Mouse (Mus musculus) forebrain, embryonic 11.5 days (tissue): ENCODE data around the gene Rmnd5b. TPM values are rescaled to one million over a fixed set of nuclear protein-coding genes. Genes with fewer than 3 reads are reported as not detected.
A peak's percentile ranks its signal among the peaks of the same experiment; 100 is the strongest.
"Not testable (repeated sequence)": the region's sequence is repeated elsewhere in the genome, so short reads cannot be mapped to it uniquely, and the experiment has no call there.

Experiments used
- ATAC-seq: fragments of 200-750 bp; cut with Nextera tagmentation; replicated peaks from 2 replicates; pipeline ENCODE4 v1.8.0; 2017; ENCODE audit warnings: moderate TSS enrichment; ENCODE audit not compliant: low FRiP score
- DNase-seq: peaks from one replicate; pipeline ENCODE4 v3.0.0-alpha.2; 2017; ENCODE audit warnings: low spot score
- H3K27ac ChIP-seq: fragments of 300-500 bp; sonication (generic); 2 replicates; pipeline ENCODE4 v1.5.1; 2014; ENCODE audit warnings: low read depth, low read length
- H3K27me3 ChIP-seq: fragments of 300-500 bp; sonication (generic); 2 replicates; pipeline ENCODE4 v1.6.1; 2014; ENCODE audit warnings: mild to moderate bottlenecking, low read length, mixed read lengths; ENCODE audit not compliant: control insufficient read depth, insufficient read depth
- H3K36me3 ChIP-seq: fragments of 300-500 bp; sonication (generic); 2 replicates; pipeline ENCODE4 v1.6.1; 2014; ENCODE audit warnings: mild to moderate bottlenecking, low read length, moderate library complexity, mixed read lengths; ENCODE audit not compliant: control insufficient read depth, insufficient read depth
- H3K4me1 ChIP-seq: fragments of 300-500 bp; sonication (generic); replicated peaks from 2 replicates; pipeline ENCODE4 v1.6.1; 2014; ENCODE audit warnings: low read length, mixed read lengths; ENCODE audit not compliant: control insufficient read depth, insufficient read depth
- H3K4me2 ChIP-seq: fragments of 300-500 bp; sonication (generic); 2 replicates; pipeline ENCODE4 v1.6.1; 2014; ENCODE audit warnings: low read depth, mild to moderate bottlenecking, low read length, moderate library complexity, mixed read lengths; ENCODE audit not compliant: severe bottlenecking
- H3K4me3 ChIP-seq: fragments of 300-500 bp; sonication (generic); 2 replicates; pipeline ENCODE4 v1.5.1; 2014; ENCODE audit warnings: low read depth, low read length
- H3K9ac ChIP-seq: fragments of 300-500 bp; sonication (generic); 2 replicates; pipeline ENCODE4 v1.6.1; 2014; ENCODE audit warnings: low read length
- H3K9me3 ChIP-seq: fragments of 300-500 bp; sonication (generic); 2 replicates; pipeline ENCODE4 v1.6.1; 2016; ENCODE audit warnings: low read length, mixed read lengths; ENCODE audit not compliant: control insufficient read depth
- WGBS: fragments of 180-500 bp; shearing (Covaris S2); extraction: QIAGEN DNeasy Blood & Tissue Kit; methylation state at CpG from one replicate; pipeline ENCODE4 v1.1.7; 2014; 5-methylcytosine and 5-hydroxymethylcytosine counted together
- polyA plus RNA-seq: library from polyadenylated mRNA; unstranded; fragments of >200 nt; fragmentation: Nextera tagmentation; extraction: Ambion mirVana; gene quantifications from 2 replicates; pipeline ENCODE4 v1.2.1, GENCODE M21; 2014

The Rmnd5b gene
- polyA plus RNA-seq, 1 experiment from 2014 or later: 40.4 TPM

DNA sequence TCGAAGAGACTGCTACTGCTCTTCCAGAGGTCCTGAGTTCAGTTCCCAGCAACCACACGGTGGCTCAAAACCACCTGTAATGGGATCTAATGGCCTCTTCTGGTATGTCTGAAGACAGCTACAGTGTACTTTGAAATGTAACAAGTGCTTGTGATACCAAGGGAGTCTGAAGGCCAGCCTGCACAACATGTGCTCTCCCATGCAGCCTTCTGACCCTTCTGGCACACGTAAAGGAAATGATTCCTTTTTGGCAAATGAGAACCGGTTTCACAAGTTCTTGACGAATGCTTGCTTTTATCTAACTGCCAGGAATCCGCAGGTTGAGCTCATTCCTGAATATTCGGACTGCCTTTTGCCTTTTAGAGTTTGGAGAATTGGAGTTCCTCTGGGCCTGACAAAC lies 20.6 kb downstream of the Rmnd5b start:
- no peak for ATAC-seq
- Histone ChIP-seq H3K27me3 (no peaks in the 10 kb centered on the region), H3K9ac (peak overlapping the region; percentile 61), H3K27ac (no peak overlapping the region), H3K4me1 (peaks cover 5% of the 10 kb centered on the region), H3K4me2 (peak overlapping the region; percentile 55; the same call in 1 of the 2 replicates), H3K36me3 (no peaks in the 10 kb centered on the region), H3K9me3 (no peaks in the 10 kb centered on the region), H3K4me3 (peak overlapping the region; percentile 14; the same call in 1 of the 2 replicates)
- 54% methylated on average over 7 of the region's 7 CpGs for WGBS
- DNase-seq: no peak

DNA sequence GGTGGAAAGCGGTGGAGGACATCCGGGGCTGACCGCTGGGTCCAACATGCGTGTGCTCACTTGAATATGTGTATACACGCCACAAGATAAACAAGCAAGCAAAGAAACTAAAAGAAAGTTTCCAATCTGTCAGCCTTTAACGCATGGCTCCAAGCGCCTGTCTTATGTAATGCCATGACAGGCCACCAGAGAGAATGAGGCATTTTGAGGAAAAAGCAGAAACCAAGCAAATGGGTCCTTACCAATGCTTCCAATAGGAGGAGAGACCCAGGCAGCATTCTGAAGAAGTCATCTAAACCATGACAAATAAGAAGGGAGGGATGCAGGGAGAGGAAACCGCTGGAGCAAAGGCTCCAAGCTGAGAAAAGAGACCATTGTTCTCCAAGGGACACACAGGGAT lies 21.4 kb downstream of the Rmnd5b start:
- DNase-seq: no peak
- Histone ChIP-seq H3K27ac (no peak overlapping the region), H3K27me3 (no peaks in the 10 kb centered on the region), H3K4me3 (no peak overlapping the region), H3K9ac (no peak overlapping the region), H3K36me3 (no peaks in the 10 kb centered on the region), H3K4me1 (peaks cover 5% of the 10 kb centered on the region), H3K9me3 (no peaks in the 10 kb centered on the region), H3K4me2 (no peak overlapping the region)
- 85% methylated on average over 8 of the region's 8 CpGs for WGBS
- no peak for ATAC-seq

GRCm38 (mm10) chr11:51609940-51610339 lies 25.8 kb downstream of the Rmnd5b start:
- not testable (repeated sequence) for H3K9ac ChIP-seq

DNA sequence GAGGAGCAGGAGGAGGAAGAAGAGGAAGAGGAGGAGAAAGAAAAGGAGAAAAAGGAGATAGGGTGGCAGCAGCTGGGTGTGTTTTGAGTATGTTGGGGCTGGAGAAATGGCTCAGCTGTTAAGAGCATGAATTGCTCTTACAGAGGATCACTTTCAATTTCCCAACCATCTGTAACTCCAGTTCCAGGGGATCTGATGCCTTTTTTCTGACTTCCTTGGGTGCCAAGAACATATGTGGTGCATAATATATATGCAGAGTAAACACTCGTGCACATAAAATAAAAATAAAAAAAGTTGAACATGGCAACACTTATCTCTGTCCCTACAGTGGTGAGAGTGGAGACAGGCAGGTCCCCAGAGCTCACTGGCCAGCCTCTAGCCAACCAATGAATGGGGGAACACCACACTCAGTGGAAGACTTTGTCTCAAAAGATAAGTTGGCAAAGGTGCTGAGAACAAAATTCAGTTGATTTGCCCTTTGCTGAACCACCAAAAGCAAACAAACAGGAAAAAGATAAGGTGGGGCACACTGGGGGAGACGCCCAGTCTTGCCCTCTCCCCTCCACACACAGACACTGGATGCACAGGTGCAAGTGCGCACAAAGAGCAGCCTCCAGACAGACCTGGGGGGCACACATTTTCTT lies 26.3 kb downstream of the Rmnd5b start:
- H3K27ac ChIP-seq: no peak overlapping the region
- ATAC-seq (no peak), DNase-seq (no peak)
- H3K4me3 ChIP-seq: no peak overlapping the region
- H3K27me3 ChIP-seq: no peaks in the 10 kb centered on the region
- 88% methylated on average over 3 of the region's 3 CpGs for WGBS
- no peak overlapping the region for H3K9ac ChIP-seq
- peaks cover 4% of the 10 kb centered on the region; the same call in 1 of the 2 replicates for H3K4me1 ChIP-seq
- no peaks in the 10 kb centered on the region for H3K9me3 ChIP-seq
- H3K36me3 ChIP-seq: peaks cover 6% of the 10 kb centered on the region; the same call in 1 of the 2 replicates
- no peak overlapping the region for H3K4me2 ChIP-seq

More at GRCm38 (mm10) chr11:51609940-51610339, 25.8 kb downstream of the Rmnd5b start:
- H3K4me3 ChIP-seq, H3K27me3 ChIP-seq, H3K4me2 ChIP-seq, H3K4me1 ChIP-seq, DNase-seq, ATAC-seq, H3K27ac ChIP-seq, H3K9me3 ChIP-seq, H3K36me3 ChIP-seq: not testable (repeated sequence)
- 89% methylated on average over 5 of the region's 5 CpGs for WGBS

DNA sequence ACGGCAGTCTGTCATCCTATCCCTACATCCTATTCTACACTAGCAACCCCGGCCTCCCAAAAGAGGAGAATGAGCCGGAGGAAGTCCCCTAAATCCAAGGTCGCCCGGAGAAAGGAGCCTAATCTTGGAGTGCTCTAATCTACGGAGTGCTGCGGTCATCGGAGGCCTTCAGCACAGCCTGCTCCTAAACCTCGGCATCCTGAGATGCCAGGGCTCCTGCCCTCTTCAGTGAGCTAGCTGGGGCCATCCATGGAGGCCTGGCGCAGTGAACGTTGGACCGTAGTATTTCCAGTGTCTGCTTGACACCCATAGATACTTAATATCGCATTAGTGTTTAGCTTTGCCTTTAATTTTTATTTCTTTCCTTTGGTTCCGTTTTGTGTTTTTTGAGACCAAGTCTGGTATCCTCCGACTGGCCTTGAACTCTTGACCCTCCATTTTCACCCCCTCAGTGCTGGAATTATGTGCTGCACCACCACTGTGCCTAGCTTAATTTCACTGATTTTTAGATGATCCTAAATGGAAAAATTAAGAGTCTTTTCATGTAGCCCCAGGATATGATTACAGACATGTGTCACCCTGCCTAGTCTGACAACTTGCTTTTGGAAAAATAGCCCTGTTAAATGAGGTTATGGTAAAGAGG lies 28.5 kb downstream of the Rmnd5b start:
- DNase-seq (no peak), ATAC-seq (peak; percentile 63)
- Histone ChIP-seq H3K36me3 (peaks cover 26% of the 10 kb centered on the region), H3K4me3 (peak overlapping the region; percentile 98), H3K4me2 (peak overlapping the region; percentile 60), H3K9ac (peak overlapping the region; percentile 100), H3K4me1 (peaks cover 12% of the 10 kb centered on the region; the same call in 1 of the 2 replicates), H3K27me3 (no peaks in the 10 kb centered on the region), H3K9me3 (no peaks in the 10 kb centered on the region), H3K27ac (peak overlapping the region; percentile 82)
- 14% methylated on average over 15 of the region's 15 CpGs for WGBS

DNA sequence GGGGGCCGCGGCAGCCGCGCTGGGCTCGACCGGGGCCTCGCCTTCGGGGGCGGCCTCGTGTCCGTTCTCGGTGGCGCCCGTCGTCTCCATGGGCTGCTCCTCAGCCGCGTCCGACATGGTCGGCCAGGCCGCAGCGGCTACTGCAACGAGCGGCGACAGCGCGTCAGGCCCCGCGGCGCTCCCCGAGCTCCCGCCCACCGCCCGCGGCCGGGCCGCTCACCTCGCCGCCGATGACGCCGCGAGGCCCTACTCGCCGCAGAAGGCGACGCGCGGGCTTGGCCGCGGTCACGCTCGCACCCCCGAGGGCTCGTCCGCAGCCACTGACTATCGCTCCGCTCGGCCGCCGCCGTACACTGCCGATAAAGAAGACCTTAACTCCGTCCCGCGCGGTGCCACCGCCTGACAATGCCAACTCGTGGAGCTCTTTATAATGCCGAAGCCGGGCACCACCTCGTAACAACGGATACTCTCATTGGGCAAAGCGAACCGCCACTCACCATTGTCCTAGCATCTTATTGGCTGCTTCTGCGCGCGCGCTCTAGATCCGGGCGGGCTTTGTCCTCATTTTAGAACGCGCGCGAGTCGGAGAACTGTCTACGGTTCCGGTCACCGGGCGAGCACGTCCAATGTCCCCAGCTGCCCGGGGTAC lies 29.1 kb downstream of the Rmnd5b start, which contains the start of gene Hnrnpab:
Gene Hnrnpab (minus strand): TSS at position 401 of the 649 bp plus-strand sequence.
- ATAC-seq (peak; percentile 96), DNase-seq (peak; percentile 98)
- peak within 1 kb of the TSS; percentile 100 for H3K9ac ChIP-seq
- WGBS: under 1% methylated on average over 91 of the region's 91 CpGs
- peak within 1 kb of the TSS; percentile 91 for H3K27ac ChIP-seq
- peak within 1 kb of the TSS; percentile 98 for H3K4me3 ChIP-seq
- H3K27me3 ChIP-seq: no peaks in the 10 kb centered on the region
- H3K36me3 ChIP-seq: peaks cover 33% of the 10 kb centered on the region
- no peaks in the 10 kb centered on the region for H3K9me3 ChIP-seq
- peaks cover 13% of the 10 kb centered on the region; the same call in 1 of the 2 replicates for H3K4me1 ChIP-seq
- H3K4me2 ChIP-seq: peak within 1 kb of the TSS; percentile 94

GRCm38 (mm10) chr11:51605602-51606446 lies 29.9 kb downstream of the Rmnd5b start:
- Histone ChIP-seq H3K4me1 (peaks cover 13% of the 10 kb centered on the region; the same call in 1 of the 2 replicates), H3K4me3 (peak overlapping the region; percentile 98), H3K27ac (peak overlapping the region; percentile 91), H3K9me3 (no peaks in the 10 kb centered on the region), H3K9ac (peak overlapping the region; percentile 100), H3K27me3 (no peaks in the 10 kb centered on the region), H3K4me2 (peak overlapping the region; percentile 94), H3K36me3 (peaks cover 38% of the 10 kb centered on the region)
- ATAC-seq: peak; percentile 56
- WGBS: under 1% methylated on average over 81 of the region's 81 CpGs
- DNase-seq: peak; percentile 90

- Histone ChIP-seq H3K9me3 (no peaks in the 10 kb centered on the region), H3K9ac (no peak overlapping the region; the same call in 1 of the 2 replicates), H3K4me1 (peaks cover 14% of the 10 kb centered on the region; the same call in 1 of the 2 replicates), H3K36me3 (peaks cover 62% of the 10 kb centered on the region), H3K27ac (no peak overlapping the region), H3K4me3 (no peak overlapping the region), H3K4me2 (no peak overlapping the region), H3K27me3 (no peaks in the 10 kb centered on the region)
- ATAC-seq (no peak), DNase-seq (no peak)
- 92% methylated on average over 3 of the region's 3 CpGs for WGBS
These were observed 33.4 kb downstream of the Rmnd5b start for GRCm38 (mm10) chr11:51602253-51602652.
